Mouse (Mus musculus): Measurements from ENCODE around the gene Hsf4.
"Not testable (repeated sequence)": the region's sequence is repeated elsewhere in the genome, so short reads cannot be mapped to it uniquely, and the experiment has no call there.

Gene Hsf4

DNA sequence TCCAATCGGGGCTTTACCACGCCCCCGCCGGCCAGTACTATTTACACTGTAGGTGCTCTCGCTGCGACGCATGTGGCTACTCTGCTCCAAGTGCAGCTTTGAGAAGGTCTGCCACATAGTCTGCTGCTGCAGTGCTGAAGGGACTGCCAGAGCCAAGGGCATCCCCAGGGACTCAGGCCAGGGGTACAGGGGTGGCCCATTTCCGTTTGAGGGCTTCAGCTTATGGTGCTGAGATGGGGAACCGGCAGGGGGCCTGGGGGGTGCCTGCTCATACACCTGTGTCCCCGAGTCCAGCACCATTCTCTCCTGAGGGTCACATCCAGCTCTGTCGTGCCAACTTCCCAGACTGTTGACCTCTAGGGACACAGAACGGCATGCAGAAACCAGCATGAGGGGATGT, 15.9 kb downstream of the Hsf4 start:
- no peak for DNase-seq (ENCODE audit: low spot score)

DNA sequence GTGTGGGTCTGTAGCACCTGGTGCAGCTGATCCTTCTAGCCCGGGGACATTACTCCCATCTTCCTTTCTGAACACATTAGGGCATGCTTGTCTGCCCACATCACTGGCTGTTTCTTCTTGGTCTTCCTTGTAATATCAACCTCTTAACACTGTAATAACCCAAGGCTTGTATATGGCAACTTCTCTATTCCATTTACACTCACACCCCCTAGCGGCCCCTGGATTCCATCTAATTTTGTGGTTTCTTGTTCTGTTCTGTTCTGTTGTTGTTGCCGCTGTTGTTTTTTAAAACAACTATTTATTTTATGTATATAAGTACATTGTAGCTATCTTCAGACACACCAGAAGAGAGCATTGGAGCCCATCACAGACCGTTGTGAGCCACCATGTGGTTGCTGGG, 17.3 kb downstream of the Hsf4 start:
- no peak for DNase-seq (ENCODE audit: low spot score)

DNA sequence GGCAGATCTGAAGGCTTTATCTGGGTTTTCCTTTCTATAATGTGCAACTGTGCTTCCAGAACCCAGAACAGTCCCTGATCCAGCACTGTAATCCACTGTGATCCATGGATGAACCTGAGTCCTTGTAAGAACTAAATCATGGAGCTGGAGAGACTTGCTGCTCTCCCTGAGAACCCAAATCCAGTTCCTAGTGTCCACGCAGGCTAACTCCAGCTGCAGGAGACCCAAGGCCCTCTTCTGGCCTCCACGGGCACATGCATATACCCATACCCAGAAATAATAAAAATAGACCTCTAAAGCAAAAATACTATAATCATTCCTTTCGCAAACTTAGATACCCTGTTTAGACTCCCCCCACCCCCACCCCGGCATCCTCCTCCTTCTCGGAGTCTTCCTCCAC, 18.6 kb downstream of the Hsf4 start:
- no peak for DNase-seq (ENCODE audit: low spot score)

DNA sequence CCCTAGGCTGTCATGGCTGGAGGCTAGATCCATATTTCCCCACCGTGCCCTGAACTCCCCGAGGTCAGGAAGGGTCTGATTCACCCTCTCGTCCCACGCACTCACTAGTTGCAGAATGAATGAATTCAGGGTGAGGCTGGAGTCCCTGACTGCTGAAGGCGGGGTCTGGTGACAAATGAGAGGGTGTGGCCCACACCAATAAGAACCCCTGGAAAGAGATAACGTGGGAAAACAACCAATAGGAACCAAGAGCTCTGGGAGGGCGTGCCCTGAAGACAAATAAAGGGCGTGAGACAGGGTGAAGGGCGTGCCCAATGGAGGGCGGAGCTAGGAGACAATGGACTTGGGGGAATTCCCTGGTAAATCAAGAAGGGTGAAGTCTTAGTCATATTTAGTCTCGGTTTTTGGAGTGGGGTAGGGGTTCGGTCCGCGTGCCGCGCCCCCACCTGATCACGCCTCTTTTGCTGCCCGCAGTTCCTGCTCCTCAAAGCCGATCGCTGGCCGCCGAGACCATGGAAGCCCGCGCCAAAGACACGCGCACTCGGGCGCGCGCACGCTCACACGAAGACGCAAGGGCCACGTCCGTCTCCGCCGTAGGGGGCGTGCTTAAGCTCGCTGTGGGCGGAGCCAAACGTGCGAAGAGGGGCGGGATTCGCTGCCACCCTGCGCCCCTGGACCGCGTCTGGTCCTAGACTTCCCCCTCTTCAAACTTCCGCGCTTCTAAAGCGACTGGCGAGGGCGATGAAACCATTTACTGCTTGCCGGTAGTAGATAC, 19.5 kb downstream of the Hsf4 start:
- DNase-seq (ENCODE audit: low spot score) = peak; percentile 91

DNA sequence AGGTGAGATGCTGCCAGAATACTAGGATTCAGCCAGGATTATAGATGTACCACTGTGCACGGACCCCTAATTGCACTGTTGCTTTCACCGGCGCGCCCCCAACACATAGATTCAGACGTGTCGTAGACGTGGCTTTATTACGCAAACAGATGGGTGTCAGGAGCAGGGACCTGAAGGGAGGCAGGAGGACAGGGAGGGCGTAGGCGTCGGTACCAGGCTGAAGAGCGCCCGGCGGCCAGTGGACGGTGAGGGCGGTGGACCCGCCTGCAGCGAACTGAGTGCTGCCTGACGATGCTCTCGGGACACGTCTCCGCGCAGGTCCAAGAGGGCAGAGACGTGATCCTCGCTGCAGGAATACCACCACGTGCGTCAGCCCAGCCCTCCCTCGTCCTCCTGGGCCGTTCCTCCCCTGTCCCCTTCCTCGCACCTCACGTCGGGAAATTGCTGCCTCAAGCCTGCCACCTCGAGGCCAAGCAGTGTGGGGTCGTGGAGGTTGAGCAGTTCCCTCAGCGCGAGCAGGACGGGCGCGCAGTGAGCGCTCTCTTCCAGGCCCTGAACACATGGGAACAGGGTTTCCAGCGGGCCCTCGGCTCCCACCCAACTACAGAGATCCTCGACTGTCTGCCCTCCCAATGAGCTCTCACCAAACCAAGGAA, 20.3 kb downstream of the Hsf4 start, which contains the start of gene 4931428F04Rik:
Gene 4931428F04Rik (minus strand): TSS at position 60 of the 656 bp plus-strand sequence.
- peak; percentile 26 for DNase-seq (ENCODE audit: low spot score)

DNA sequence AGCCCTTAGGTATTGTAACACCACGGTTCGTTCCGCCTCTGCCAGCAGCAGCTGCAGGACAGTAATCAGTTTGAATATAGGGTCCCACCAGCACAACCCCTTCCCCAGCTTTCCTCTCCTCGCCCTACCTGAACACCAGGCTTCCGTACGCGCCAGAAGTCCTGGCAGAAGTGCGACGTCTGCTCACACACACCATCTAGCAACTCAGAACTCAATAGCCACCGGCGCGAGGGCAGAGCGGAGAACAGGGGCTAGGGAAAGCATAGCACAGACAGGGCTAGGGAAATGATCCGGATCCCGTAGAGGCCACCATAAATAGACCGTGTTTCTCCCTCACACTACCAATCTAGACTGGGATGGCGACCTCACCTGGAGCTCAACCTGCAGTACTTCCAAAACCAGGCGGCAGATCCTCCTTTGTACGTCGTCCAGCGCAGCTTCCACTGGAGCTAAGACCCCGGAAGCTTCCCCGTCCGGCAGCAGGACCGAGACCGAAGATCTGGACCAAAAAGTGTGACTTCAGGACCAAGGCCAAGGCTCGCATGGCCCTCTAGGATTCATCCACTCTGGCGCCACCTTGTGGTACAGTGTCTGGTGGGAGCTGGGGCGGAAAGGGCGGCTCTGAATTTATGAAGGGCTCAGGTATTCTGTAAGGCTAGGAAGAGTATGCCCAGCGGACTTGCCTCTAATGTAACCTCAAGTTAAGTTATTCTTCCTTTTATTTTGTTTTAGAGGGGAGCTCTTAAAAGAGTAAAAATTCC, 21.1 kb downstream of the Hsf4 start:
- peak; percentile 97 for DNase-seq (ENCODE audit: low spot score)

DNA sequence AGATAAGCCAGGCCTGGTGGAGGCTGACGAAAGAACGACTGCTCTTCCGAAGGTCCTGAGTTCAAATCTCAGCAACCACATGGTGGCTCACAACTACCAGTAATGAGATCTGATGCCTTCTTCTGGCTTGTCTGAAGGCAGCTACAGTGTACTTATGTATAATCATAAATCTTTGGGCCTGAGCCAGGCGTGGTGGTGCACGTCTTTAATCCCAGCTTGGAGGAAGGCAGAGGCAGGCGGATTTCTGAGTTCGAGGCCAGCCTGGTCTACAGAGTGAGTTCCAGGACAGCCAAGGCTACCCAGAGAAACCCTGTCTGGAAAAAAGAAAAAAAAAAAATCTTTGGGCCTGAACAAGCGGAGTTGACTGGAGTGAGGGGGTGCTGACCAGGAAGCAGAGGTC, 21.8 kb downstream of the Hsf4 start:
- not testable (repeated sequence) for DNase-seq (ENCODE audit: low spot score)

DNA sequence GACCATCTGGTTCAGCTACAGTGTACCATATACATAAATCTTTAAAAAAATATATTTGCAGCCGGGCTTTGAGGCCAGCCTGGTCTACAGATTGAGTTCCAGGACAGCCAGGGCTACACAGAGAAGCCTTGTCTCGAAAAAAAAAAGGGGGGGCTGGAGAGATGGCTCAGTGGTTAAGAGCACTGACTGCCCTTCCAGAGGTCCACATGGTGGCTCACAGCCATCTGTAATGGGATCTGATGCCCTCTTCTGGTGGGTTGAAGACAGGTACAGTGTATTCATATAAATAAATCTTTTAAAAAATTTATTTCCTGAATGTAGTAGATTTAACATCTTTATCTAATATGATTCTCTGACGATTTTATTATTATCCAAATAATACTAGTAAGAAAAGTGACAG, 22.2 kb downstream of the Hsf4 start:
- DNase-seq (ENCODE audit: low spot score) = not testable (repeated sequence)

DNA sequence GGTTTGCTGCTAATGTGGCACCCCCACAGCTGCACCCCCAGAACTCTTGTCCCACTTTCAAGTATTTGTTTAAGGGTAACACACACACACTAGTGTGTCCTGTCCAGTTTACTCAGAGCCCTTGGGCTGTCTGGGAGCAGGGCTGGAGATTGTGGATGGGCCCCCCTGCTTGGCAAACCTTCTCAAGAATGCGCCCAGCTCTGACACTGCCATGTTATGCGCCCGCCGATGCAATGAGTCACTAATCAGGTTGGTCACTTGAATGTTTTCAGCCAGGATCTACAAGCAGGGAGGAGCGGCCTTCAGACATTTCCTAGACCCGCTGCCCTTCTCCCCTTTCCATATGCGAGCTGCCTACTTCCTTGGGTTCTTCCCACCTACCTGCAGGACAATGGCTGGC, 22.9 kb downstream of the Hsf4 start:
- no peak for DNase-seq (ENCODE audit: low spot score)

DNA sequence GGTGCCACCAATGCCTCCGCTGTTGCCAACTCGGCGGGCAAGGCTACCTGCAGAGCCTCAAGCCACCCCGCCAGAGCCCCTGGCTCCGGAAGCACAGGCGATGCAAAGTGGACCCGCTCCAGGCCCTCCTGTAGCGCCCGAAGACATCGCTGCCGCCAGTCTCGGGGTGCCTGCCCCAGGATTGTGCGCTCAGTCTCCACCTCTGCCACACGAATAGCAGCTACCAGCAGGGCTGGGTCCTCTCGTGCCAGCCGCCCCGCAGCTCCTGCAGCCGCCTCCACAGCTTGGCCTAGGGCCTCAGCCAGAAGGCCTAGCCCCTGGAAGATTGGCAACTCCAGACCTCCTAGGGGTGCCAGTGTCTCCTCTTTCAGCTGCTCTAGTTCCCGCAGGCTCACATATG, 23.8 kb downstream of the Hsf4 start:
- DNase-seq (ENCODE audit: low spot score) = no peak

DNA sequence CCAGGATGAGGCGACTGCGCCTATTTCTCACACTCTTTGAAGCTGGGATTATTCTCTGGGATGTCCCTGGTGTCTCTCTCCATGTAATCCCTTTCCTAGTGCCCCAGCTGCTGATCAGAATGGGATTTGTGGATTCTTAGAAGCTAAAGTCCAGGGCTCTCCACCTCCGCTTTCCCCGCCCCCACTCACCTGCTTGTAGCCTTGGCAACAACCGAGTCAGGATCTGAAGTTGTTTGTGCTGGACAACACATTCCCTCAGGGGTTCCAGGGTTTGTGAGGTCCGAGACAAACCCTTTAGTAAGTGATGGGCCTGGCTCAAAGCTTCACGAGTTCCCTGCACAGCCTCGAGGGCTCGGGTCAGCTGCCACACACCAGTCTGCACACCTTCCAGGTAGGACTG, 25.2 kb downstream of the Hsf4 start:
- DNase-seq (ENCODE audit: low spot score) = no peak

DNA sequence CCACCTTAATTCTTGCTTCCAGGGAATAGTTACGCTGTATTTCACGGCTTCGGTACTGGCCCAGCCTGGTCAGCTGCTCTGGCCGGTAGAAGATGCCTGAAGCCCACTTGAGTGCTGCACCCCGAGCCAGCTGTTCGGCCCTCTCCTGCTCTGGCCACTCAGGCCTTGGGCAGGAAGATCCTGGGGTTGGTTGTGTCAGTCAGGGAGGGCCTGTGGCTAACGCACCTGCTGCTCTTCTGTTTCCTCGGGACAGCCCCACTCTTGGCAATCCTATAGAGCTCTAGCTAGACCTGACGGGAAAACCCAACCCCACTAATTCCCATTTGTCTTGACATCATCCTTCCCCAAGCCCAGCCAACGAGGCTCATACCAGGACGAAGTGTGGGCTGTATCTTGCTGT, 25.7 kb downstream of the Hsf4 start:
- DNase-seq (ENCODE audit: low spot score) = no peak

DNA sequence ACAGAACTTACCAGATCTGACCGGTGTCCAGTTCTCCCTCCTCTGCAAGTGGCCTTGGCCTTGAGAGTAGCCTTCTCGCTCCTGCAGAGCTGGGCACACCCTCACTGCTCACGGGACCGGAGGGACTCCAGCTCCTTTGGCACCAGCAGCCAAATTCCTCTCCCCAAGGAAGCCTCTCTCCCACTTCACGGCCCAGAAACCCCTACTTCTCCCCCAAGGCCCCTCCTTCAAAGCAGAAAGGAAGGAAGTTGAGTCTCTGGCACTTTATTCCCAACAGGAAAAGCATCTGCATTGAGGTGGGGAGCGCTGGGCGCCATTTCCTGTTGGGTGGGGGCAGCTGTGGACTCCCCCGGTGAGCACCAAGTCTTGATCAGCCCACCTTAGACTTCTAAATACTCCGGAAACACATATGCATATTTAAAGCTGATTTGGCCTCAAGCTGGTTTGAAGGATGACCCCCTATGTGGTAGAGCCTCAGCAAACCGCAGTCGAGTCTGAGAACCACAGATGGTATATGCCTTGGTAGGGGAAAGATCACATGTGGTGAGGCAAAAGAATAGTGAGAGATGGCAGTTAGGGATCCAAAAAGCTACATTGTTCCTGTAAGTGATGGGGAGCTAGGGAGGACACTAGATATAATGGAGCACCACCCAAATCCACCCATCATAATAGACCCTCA, 26.4 kb downstream of the Hsf4 start, which contains the start of gene Exoc3l:
Gene Exoc3l (minus strand): TSS at position 207 of the 679 bp plus-strand sequence.
- no peak for DNase-seq (ENCODE audit: low spot score)

DNA sequence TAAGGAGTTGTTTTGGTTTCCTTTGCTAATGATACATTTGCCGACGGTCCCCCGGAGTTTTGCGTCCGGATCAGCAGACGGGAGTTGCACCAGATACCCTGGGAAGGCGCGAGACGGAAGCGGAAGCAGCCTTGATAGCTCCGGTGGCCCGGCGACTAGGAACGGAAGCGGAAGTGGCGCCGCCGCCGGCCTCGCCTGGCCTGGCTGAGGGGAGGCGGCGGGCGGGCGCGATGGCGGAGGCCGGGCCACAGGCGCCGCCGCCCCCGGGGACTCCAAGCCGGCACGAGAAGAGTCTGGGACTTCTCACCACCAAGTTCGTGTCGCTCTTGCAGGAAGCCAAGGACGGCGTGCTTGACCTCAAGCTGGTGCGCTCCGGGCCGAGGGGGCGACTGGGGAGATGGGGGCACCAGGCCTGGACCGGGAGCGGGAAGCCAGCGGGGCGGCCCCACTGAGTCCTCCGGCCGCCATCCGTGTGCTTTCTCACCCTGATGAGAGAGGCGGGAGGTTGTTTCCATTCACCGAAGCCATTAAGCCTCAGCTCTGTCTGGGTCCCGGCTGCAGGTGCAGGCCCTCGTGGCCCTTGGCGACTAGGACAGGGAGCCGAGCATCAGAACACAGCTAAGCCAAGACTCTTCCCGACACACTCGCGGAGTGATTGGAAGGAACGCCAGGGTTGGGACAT, 28.1 kb downstream of the Hsf4 start, which contains the start of gene E2f4:
Gene E2f4 (plus strand): TSS at position 153 of the 682 bp plus-strand sequence.
- peak; percentile 86 for DNase-seq (ENCODE audit: low spot score)

DNA sequence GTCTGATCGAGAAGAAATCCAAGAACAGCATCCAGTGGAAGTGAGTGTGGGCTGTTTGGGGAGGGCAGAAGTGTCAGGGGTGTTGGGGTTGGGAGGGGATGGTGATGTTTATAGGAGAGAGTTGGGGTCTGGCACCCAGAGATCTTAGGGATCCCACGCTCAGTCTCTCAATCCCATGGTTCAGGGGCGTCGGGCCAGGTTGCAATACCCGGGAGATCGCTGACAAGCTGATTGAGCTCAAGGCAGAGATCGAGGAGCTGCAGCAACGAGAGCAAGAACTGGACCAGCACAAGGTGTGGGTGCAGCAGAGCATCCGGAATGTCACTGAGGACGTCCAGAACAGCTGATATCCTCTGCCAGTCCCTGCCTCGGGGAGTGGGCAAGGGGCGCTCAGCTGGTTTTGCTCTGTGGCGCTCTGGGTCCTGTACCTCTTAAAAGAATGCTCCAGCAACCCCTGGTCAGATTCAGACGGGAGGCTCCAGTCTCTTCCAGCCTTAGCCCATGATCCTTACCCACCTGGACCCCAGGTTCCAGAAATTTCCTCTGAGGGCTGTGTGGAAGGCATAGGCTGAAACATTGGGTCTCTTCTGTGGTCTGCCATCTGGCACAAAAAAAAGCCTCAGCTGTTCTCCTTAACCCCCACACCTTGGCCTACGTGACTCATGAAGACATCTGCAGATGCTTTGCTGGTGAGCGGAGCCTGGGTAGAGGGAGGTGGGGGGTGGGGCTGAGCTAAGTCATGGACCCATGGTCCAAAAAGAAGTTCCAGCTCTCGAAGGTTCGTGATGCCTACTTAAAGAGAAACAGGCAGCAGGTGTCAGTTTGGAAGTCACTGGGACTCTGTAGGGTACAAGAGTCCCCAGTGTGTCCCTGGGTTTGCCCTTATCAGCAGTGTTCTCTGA, 29.0 kb downstream of the Hsf4 start:
- no peak for DNase-seq (ENCODE audit: low spot score)

DNA sequence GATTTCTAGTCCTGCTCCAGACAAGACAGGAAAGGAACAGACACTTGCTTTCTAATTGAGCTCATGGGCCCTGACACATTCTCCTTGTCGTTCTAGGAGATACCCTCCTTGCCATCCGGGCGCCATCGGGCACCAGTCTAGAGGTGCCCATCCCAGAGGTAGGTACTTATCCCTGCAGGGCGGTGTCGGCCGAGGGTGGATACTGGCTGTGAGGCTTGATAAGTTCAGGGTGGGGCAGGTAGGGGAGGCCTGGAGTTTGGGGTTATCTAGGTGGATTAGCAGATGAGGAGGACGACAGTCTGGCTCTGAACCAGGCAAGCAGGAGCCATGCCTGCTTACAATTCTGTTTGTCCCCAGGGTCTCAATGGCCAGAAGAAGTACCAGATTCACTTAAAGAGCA, 30.4 kb downstream of the Hsf4 start:
- DNase-seq (ENCODE audit: low spot score) = no peak

DNA sequence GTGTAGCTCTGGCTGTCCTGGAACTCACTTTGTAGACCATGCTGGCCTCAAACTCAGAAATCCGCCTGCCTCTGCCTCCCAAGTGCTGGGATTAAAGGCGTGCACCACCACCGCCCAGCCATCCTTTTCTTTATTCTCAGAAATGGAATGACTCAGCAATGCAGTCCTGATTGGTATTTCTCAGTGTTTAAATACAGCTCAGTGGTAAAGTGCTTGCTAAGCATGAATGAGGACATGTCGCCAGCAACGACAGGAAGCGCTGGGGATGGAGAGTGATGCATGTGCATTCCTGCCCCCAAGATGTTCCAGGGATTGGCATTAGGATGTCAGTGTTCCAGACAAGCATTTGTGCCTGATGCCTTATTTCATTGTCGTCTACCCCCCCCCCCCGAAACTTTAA, 33.8 kb downstream of the Hsf4 start:
- DNase-seq (ENCODE audit: low spot score) = no peak

DNA sequence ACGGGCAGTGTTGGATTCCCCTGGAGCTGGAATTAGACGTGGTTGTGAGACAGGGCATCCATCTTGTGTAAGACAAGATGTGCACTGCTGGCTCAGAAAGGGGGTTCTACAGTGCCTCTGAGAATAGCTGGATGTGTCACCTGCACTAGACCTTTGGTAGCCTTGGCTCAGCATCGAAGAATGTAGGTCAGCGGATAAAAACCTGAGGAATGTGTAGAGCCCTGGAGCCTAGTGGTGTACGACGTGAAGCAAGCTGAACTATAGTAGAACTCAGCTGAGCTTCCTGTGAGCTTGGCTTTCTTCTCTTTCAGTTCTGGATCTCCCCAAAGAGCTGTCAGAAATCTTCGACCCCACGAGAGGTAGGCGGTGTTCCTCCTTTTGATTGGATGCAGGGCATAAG, 34.3 kb downstream of the Hsf4 start:
- DNase-seq (ENCODE audit: low spot score) = no peak

DNA sequence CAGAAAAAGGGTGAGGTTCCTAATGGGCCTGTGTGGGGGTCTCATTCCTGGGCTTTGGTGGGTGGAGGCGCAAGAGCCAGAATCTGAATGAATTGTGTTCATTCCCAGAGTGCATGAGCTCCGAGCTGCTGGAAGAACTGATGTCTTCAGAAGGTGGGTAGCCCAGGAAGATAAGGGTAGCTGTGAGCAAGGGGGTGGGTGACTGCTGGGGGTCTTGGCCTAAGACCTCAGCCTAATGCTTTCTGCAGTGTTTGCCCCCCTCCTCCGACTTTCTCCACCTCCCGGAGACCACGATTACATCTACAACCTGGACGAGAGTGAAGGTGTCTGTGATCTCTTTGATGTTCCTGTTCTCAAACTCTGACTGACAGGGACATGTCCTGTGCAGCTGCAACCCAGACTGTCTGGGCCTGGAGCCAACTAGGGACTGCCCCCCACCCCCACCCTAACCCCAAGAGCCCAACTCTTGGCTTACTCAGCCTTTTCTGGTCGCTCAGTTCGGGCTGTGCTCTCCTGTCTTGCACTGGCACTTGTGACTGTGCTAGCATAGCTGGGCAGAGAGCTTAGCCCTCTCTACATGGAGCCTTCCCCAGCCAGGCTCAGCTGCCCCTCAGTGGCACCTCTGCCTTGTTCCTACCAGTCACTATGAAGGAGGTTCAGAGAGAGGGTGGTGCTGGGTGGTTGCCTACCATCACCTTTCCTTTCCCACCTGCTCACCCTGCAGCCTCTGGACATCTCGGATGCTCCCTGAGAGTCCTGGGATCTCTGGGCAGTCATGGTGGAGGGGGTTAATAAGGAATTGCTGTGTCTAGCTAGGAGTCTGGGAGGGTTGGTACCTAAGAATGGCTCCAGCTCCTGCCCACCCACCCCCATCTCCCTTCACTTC, 35.0 kb downstream of the Hsf4 start:
- DNase-seq (ENCODE audit: low spot score) = no peak

Data from urinary bladder, postnatal 25 days (tissue).